Mouse (Mus musculus) midbrain, embryonic 16.5 days (tissue): ENCODE data around the gene Disp2. TPM values are rescaled to one million over a fixed set of nuclear protein-coding genes. Genes with fewer than 3 reads are reported as not detected.
A peak's percentile ranks its signal among the peaks of the same experiment; 100 is the strongest.

Source experiments
- ATAC-seq: fragments of 200-750 bp; cut with Nextera tagmentation; 2 replicates; pipeline ENCODE4 v1.8.0; 2017; ENCODE audit warnings: moderate TSS enrichment
- H3K27ac ChIP-seq: fragments of 300-500 bp; sonication (generic); 2 replicates; pipeline ENCODE4 v1.5.1; 2014; ENCODE audit warnings: mild to moderate bottlenecking, low read length, mixed read lengths
- H3K27me3 ChIP-seq: fragments of 300-500 bp; sonication (generic); 2 replicates; pipeline ENCODE4 v1.6.1; 2014; ENCODE audit warnings: low read depth, low read length, mixed read lengths; ENCODE audit not compliant: control insufficient read depth, insufficient read depth
- H3K36me3 ChIP-seq: fragments of 300-500 bp; sonication (generic); 2 replicates; pipeline ENCODE4 v1.6.1; 2014; ENCODE audit warnings: mild to moderate bottlenecking, low read length, moderate library complexity, mixed read lengths; ENCODE audit not compliant: control insufficient read depth, insufficient read depth
- H3K4me1 ChIP-seq: fragments of 300-500 bp; sonication (generic); 2 replicates; pipeline ENCODE4 v1.6.1; 2014; ENCODE audit warnings: mild to moderate bottlenecking, low read length, mixed read lengths; ENCODE audit not compliant: control insufficient read depth, insufficient read depth
- H3K4me2 ChIP-seq: fragments of 300-500 bp; sonication (generic); 2 replicates; pipeline ENCODE4 v1.6.1; 2014; ENCODE audit warnings: mild to moderate bottlenecking, low read length, mixed read lengths
- H3K4me3 ChIP-seq: fragments of 300-500 bp; sonication (generic); 2 replicates; pipeline ENCODE4 v1.5.1; 2014; ENCODE audit warnings: low read depth, mild to moderate bottlenecking, low read length, moderate library complexity, mixed read lengths
- H3K9ac ChIP-seq: fragments of 300-500 bp; sonication (generic); 2 replicates; pipeline ENCODE4 v1.6.1; 2014; ENCODE audit warnings: low read depth, low read length, mixed read lengths
- H3K9me3 ChIP-seq: fragments of 300-500 bp; sonication (generic); replicated peaks from 2 replicates; pipeline ENCODE4 v1.6.1; 2014; ENCODE audit warnings: mild to moderate bottlenecking, low read length, mixed read lengths; ENCODE audit not compliant: control insufficient read depth, poor library complexity, severe bottlenecking
- WGBS: fragments of 180-500 bp; shearing (Covaris S2); extraction: QIAGEN DNeasy Blood & Tissue Kit; methylation state at CpG from one replicate; pipeline ENCODE4 v1.1.7; 2014; 5-methylcytosine and 5-hydroxymethylcytosine counted together
- polyA plus RNA-seq: library from polyadenylated mRNA; unstranded; fragments of >200 nt; fragmentation: Nextera tagmentation; extraction: Ambion mirVana; gene quantifications from 2 replicates; pipeline ENCODE4 v1.2.1, GENCODE M21; 2015

Disp2 gene
- polyA plus RNA-seq, 1 experiment from 2014 or later: 77.0 TPM

DNA sequence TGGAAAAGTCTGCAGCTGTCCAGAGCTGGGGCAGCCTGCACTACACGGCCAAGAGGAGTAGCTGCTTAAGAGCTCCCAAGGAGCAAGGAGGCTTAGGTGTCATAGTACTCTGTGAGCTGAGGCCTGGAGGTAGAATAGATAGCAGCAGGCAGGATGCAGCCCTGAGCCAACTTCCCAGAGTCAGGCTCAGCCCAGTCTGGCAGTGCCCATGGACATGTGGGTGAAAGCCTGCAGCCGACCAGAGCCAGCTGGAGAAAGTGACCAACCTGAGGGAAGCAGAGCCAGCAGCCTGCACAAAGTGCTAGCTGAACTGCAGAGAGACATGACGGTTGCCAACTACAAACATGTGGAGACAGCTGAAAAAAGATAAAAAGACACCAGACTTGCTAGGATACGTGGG is 27.3 kb downstream of the Disp2 start:
- Histone ChIP-seq H3K27ac (no peak overlapping the region), H3K4me1 (no peaks in the 10 kb centered on the region), H3K4me2 (no peak overlapping the region), H3K9ac (no peak overlapping the region), H3K27me3 (no peaks in the 10 kb centered on the region), H3K36me3 (no peaks in the 10 kb centered on the region), H3K4me3 (no peak overlapping the region), H3K9me3 (no peaks in the 10 kb centered on the region)
- no peak for ATAC-seq
- WGBS: 76% methylated on average over 4 of the region's 4 CpGs

DNA sequence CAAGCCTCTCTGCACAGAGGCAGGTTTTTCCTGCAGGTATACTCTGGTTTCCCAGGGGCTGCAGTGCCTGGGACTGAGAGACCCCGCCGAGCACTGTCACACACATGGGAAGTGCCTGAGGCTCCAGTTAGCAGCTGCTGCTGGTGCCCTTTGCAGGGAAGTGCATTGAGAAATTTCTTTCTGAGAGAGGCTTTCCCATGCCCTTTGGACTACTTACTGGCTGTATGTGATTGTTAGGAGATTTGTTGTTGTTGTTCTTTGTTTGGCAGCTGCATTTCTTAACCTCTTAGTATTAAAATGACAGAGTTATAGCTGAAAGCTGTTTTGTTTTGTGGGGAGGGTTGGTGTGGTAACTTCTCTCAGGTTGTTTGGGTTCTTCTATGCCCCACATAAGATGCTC is 31.3 kb downstream of the Disp2 start:
- ATAC-seq: no peak
- 30% methylated on average over 2 of the region's 2 CpGs for WGBS
- no peak overlapping the region for H3K27ac ChIP-seq

DNA sequence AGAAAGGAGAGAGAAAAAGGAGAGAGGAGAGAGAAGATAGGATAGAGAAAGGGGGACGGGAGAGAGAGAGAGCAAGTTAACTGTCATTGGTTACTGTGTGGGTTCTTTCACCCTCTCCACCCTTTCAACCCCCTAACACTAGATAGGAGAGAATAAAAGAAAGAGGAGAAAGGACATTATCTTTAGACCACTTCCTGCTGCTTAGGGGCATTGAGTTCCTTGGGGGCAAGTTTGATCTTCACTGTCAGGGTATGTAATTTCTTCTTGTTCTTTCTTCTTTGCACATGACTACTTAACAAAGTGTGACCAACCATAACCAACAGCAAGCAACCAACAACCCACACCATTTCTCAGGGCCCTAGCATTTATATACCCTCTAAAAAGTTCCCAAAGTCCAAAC is 33.2 kb downstream of the Disp2 start:
- Histone ChIP-seq H3K4me1 (peaks cover 11% of the 10 kb centered on the region), H3K36me3 (no peaks in the 10 kb centered on the region), H3K27me3 (no peaks in the 10 kb centered on the region), H3K27ac (no peak overlapping the region), H3K9ac (no peak overlapping the region), H3K4me3 (no peak overlapping the region), H3K9me3 (no peaks in the 10 kb centered on the region), H3K4me2 (no peak overlapping the region)
- 75% methylated on average over 1 of the region's 1 CpGs for WGBS
- no peak for ATAC-seq

More for the DNA sequence above, 31.3 kb downstream of the Disp2 start:
- no peak overlapping the region for H3K9ac ChIP-seq
- H3K27me3 ChIP-seq: no peaks in the 10 kb centered on the region
- H3K4me1 ChIP-seq: peaks cover 11% of the 10 kb centered on the region
- no peak overlapping the region for H3K4me2 ChIP-seq
- H3K9me3 ChIP-seq: no peaks in the 10 kb centered on the region
- H3K4me3 ChIP-seq: no peak overlapping the region
- H3K36me3 ChIP-seq: no peaks in the 10 kb centered on the region

- Histone ChIP-seq H3K4me3 (peak within 1 kb of the TSS; percentile 67), H3K36me3 (no peaks in the 10 kb centered on the region), H3K4me1 (peaks cover 11% of the 10 kb centered on the region), H3K27ac (no peak within 1 kb of the TSS), H3K4me2 (peak within 1 kb of the TSS; percentile 97), H3K27me3 (no peaks in the 10 kb centered on the region), H3K9me3 (no peaks in the 10 kb centered on the region), H3K9ac (peak within 1 kb of the TSS; percentile 64)
- ATAC-seq: peak; percentile 97
- WGBS: 1% methylated on average over 49 of the region's 49 CpGs
These were observed 34.7 kb downstream of the Disp2 start, which contains the start of gene Knstrn for GRCm38 (mm10) chr2:118813981-118814836. Gene Knstrn (plus strand): TSS chr2:118814003.

DNA sequence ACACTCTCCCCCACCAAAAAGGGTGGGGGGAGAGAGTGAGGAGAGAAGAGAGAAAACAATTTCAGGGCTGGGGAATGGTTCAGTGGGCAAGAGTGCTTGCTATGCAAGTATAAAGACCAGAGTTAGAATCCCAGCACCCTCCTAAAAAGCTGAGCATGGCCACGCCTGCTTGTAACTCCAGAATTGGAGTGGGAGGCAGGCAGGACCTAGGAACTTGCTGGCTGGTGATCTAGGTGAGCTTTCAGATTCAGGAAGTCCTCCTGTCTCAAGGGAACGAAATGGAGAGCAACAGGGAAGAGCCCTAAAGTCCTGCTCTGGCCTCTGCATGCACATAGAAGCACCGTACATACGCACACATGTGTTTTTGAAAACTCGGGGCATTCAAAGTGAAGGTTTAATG is 43.3 kb downstream of the Disp2 start:
- 0 out of 2 replicates have a peak, but pooled peaks cover 2% of the 10 kb centered on the region for H3K36me3 ChIP-seq
- H3K4me3 ChIP-seq: no peak overlapping the region
- no peak overlapping the region for H3K9ac ChIP-seq
- WGBS: 97% methylated on average over 5 of the region's 5 CpGs
- H3K9me3 ChIP-seq: peaks cover 3% of the 10 kb centered on the region; the same call in 1 of the 2 replicates
- H3K4me2 ChIP-seq: no peak overlapping the region
- no peak for ATAC-seq
- H3K4me1 ChIP-seq: no peaks in the 10 kb centered on the region
- H3K27ac ChIP-seq: no peak overlapping the region
- H3K27me3 ChIP-seq: no peaks in the 10 kb centered on the region

DNA sequence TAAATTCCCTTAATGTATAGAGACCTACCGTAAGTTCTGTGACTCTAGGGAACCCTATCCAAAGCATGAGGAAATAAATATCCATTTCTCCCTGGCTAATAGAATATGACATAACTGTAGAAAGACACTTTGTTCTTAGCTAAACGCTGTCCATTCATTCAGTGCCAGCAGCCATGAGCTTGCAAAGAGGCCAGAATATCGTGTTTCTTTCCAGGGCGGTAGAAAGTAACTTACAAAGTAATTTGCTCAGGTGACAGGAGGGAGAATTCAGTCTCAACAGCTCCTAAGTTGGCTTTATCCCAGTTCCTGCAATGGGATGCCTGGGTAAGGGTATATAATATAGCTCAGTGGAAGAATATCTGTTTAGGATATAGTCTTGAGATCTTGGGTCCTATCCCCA is 44.9 kb downstream of the Disp2 start:
- Histone ChIP-seq H3K4me3 (no peak overlapping the region), H3K9ac (no peak overlapping the region), H3K4me2 (no peak overlapping the region), H3K27ac (no peak overlapping the region), H3K9me3 (peaks cover 3% of the 10 kb centered on the region; the same call in 1 of the 2 replicates), H3K4me1 (no peaks in the 10 kb centered on the region), H3K36me3 (0 out of 2 replicates have a peak, but pooled peaks cover 2% of the 10 kb centered on the region), H3K27me3 (no peaks in the 10 kb centered on the region)
- 97% methylated on average over 4 of the region's 4 CpGs for WGBS
- no peak for ATAC-seq

GRCm38 (mm10) chr2:118829096-118829495 is 49.6 kb downstream of the Disp2 start:
- 98% methylated on average over 5 of the region's 5 CpGs for WGBS
- Histone ChIP-seq H3K9ac (no peak overlapping the region), H3K9me3 (peaks cover 3% of the 10 kb centered on the region; the same call in 1 of the 2 replicates), H3K4me3 (no peak overlapping the region), H3K27ac (no peak overlapping the region), H3K27me3 (no peaks in the 10 kb centered on the region), H3K4me2 (no peak overlapping the region), H3K4me1 (no peaks in the 10 kb centered on the region), H3K36me3 (0 out of 2 replicates have a peak, but pooled peaks cover 2% of the 10 kb centered on the region)
- no peak for ATAC-seq

GRCm38 (mm10) chr2:118834061-118834460 is 54.5 kb downstream of the Disp2 start:
- Histone ChIP-seq H3K9me3 (no peaks in the 10 kb centered on the region), H3K4me1 (no peaks in the 10 kb centered on the region), H3K27me3 (no peaks in the 10 kb centered on the region), H3K36me3 (no peaks in the 10 kb centered on the region), H3K27ac (no peak overlapping the region), H3K9ac (no peak overlapping the region), H3K4me3 (no peak overlapping the region), H3K4me2 (no peak overlapping the region)
- no peak for ATAC-seq
- WGBS: 93% methylated on average over 6 of the region's 6 CpGs

- Histone ChIP-seq H3K36me3 (no peaks in the 10 kb centered on the region), H3K9ac (no peak overlapping the region), H3K27ac (no peak overlapping the region), H3K27me3 (no peaks in the 10 kb centered on the region), H3K4me2 (no peak overlapping the region), H3K4me1 (no peaks in the 10 kb centered on the region), H3K4me3 (no peak overlapping the region), H3K9me3 (no peaks in the 10 kb centered on the region)
- no peak for ATAC-seq
- WGBS: 79% methylated on average over 6 of the region's 6 CpGs
These were observed 55.6 kb downstream of the Disp2 start for GRCm38 (mm10) chr2:118835115-118835514.
